Mouse (Mus musculus): Measurements from ENCODE around the gene Rpusd2. TPM values are rescaled to one million over a fixed set of nuclear protein-coding genes. Genes with fewer than 3 reads are reported as not detected.
"Not testable (repeated sequence)": the region's sequence is repeated elsewhere in the genome, so short reads cannot be mapped to it uniquely, and the experiment has no call there.

Gene Rpusd2
- 1 to 10 TPM; 8.5 to 8.9 TPM for total RNA-seq (2021)
- long read RNA-seq, experiment 1, transcript Rpusd2-201 (3 exons, 2,706 nt): major isoform, 5 of 6 reads
- long read RNA-seq, experiment 1, partial matches to known transcripts: 1 of 6 reads
- long read RNA-seq, experiment 1, other reads (novel, unspliced or antisense): 0 of 6 reads
- long read RNA-seq, experiment 2, partial matches to known transcripts: 0 of 2 reads
- long read RNA-seq, experiment 2, other reads (novel, unspliced or antisense): 0 of 2 reads

DNA sequence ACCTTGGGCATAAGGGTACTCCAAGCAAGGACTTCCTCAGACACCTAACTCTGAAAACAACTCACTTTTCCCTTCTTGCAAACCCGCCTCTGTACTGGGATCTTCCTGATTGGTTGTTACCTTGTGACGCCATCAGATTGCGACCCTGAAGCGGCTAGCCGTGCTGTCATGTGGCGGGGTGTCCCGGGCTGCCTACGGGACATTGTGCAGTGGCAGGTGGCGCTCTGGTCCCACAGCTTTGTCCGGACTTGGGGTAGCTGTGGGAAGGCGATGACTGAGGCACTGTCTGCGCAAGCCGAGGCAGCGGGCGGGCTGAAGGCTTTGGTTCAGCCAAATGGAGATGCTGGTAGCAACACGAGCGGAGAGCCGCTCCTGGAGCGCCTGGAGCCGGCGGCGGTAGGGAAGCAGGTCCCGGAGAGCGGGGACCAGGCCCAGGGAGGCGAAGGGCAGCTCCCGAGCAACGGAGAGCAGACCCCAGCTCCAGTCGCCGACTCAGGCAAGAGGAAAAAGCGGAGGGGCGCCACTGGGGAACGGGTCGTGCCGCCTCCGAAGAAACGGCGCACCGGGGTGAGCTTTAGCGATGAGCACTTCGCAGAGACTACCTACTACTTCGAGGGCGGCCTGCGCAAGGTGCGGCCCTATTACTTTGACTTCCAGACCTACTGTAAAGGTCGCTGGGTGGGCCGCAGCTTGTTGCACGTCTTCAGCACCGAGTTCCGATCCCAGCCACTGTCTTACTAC is at the start of gene Rpusd2:
Gene Rpusd2 (plus strand): TSS at position 135 of the 741 bp plus-strand sequence.
- DNase-seq (ENCODE audit: low spot score in 2 of 2): peak; percentile 94 to 98

DNA sequence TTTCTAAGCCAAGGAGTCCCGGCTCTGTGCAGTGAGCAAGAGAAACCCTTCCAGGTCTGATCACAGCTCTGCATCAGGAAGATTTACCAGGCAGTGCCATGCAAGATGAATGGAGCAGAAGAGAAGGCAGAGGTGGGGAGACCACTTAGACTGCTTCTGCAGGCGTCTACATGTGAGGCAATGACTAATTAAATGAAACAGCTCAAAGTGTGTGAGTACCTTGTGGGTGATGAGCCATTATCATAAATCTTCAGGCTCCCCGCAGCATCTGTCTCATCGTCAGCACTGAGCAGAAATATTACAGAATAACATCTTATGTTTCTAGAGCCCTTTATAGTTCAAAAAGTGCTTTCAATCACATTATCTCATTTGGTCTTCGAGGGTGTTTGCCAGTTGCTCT is 39.1 kb upstream of the Rpusd2 start:
- DNase-seq (ENCODE audit: low spot score in 2 of 2): peak in 1 of 2 experiments; percentile 21

DNA sequence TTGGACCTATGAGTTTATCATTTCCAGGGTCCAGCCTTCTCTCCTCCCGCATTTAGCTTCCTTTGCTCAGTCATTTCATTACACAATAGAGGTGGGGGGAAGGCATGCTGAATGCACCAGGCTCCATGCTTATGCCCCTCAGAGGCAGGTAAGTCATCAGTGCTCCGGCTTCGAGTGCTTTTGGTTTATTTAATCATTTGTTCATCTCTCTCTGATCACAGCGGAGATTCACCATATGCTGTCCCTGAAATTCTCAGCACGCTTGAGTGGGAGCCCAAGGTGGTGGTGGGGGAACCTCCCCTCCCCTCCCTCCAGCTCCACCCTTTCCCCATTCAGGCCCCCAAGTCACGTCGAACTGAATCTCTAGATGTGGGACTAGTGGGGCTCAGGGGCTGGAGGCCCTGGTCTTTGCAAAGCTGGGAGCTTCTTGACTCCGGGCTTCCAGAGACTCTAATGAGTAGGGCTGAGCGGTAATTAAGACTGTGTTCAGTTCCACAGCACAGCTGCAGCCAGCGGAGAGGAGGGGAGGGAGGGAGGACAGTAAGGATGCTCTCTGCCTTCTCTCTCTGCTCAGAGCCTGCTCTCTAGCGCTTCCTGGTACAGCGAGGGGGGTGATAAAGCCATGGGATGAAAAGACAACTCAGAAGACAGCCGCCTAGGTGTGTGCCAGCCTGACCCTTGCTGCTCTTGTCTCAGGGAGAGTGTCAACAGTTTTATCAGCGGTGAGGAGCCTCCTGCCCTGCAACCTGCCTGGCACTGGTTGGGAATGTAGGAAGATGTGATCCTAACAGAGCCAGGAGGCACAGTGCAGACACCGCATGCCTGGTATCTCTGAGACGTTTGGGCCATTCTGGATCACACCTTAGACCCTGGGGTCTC is 38.4 kb upstream of the Rpusd2 start:
- DNase-seq (ENCODE audit: low spot score in 2 of 2): peak in 1 of 2 experiments; percentile 12

DNA sequence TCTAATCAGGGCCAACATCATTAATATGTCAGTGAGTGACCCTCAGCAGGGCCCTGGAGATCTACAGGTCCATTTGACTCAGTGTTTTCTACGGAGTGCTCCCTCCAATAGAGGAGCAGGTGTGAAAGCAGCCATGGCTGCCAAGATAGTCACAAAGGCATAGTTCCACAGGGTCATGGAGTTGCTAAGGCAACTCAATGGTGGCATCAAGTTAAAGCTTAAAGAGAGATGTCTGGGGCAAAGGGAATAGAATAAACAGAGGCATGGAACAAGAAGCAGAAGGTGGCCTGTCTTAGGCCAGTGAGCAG is 37.8 kb upstream of the Rpusd2 start:
- no peak for DNase-seq (ENCODE audit: low spot score in 2 of 2)

DNA sequence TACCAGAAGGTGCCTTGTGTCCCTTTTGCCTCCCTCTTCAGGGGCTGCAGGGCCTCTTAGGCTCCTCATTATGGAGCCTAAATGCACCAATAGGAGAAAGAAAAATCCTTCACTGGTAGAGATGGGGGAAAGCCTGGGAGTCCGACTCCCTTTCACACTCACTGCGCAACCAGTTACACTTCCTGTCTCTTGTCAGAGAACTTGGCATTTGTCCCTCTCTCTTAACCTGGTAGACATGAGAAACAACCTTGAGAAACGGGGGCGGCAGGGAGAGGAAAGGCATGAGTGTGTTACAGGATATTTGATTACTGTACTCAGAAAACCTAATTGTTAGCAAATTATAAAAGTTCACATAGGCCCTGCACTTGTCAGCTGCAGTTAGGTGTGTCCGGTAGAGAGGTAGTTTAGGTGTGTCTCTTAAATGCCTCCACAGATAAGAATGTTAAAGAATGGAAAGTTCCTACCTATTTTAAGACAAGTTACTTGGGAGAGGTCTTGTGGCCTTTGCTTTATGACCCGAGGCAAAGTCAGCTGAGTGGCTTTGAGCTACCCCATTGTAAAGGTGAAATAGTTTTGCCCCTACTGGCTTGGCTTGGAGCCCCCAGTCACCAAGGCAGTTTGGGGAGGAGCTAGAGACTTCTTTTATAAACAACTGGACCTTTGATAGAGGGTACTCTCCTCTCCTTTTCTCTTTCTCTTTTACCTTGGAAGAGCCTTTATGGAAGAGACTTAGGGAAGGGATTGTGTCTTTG is 36.3 kb upstream of the Rpusd2 start:
- DNase-seq (ENCODE audit: low spot score in 2 of 2): no peak

DNA sequence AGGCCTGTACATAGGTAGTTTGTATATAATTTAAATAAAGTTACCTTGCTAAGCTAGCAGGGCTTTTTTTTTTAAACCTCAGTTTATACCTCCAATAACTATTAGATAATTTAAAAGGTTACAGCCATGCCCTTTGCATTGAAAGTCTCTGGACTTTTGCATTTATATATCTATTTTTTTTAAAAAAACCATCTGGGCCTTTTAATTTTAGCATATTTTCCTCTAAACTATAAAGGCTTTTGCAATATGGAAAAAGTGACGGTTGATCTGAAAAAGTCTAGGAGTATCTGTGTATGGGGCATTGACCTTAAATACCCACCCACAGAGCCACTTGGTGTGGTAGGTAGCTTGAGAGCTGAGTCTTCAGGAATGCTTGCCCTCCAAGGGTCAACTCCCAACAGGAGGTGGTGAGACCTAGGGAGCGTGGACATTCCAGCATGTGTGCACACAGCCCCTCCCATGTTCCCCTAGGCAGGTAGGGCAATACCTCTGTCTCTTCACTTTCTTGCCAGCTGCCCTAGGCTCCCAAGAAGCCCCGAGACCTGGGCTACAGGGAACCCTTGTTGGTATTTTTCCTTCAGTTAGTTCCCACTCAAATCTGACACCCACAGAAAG is 35.5 kb upstream of the Rpusd2 start:
- DNase-seq (ENCODE audit: low spot score in 2 of 2): no peak

DNA sequence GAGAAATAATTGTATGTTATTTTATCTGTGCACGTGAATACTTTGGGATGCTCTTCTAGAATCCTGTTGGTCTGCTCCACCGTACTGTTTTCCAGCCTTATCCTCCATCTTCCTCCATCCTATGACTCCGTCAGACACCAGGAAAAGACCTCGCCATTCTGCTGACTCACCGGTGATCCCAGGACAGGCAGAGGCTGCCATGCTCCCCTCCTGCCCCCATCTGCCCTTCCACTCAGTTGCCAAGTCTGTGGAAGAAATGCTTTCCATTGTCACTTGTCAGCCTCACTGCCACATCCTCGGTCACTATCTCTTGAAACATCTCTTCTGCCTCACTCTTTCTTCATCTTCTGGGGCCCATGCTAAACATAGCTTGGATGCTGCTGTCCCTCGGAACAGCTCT is 27.7 kb upstream of the Rpusd2 start:
- DNase-seq (ENCODE audit: low spot score in 2 of 2): no peak

DNA sequence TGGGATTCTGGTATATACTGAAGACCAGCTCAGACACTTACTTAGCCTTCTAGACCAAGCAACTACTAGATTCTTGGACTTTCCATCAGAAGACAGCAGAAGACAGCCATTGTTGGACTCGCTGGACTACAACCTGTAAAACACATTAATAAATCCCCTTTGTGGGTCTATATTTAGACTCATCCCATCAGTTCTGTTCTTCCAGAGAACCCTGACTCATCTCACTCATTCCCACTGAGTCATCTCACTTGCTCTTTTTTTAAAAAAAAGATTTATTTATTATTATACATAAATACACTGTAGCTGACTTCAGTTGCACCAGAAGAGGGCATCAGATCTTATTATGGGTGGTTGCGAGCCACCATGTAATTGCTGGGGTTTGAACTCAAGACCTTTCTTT is 25.2 kb upstream of the Rpusd2 start:
- no peak for DNase-seq (ENCODE audit: low spot score in 2 of 2)

DNA sequence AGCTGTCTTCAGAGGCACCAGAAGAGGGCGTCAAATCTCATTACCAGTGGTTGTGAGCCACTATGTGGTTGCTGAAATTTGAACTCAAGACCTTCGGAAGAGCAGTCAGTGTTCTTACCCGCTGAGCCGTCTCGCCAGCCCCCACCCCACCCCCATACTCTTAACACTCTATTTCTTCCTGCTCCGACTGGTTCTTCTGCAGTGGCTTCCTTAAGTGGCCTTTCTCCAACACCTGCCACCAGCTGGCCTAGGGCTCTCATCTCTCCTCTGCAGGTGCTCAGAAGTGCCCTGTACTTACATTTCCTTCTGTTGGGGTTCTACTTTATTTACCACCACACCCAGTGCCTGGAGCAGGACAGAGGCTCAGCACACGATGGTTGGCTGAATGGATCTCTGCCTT is 19.6 kb upstream of the Rpusd2 start:
- no peak for DNase-seq (ENCODE audit: low spot score in 2 of 2)

DNA sequence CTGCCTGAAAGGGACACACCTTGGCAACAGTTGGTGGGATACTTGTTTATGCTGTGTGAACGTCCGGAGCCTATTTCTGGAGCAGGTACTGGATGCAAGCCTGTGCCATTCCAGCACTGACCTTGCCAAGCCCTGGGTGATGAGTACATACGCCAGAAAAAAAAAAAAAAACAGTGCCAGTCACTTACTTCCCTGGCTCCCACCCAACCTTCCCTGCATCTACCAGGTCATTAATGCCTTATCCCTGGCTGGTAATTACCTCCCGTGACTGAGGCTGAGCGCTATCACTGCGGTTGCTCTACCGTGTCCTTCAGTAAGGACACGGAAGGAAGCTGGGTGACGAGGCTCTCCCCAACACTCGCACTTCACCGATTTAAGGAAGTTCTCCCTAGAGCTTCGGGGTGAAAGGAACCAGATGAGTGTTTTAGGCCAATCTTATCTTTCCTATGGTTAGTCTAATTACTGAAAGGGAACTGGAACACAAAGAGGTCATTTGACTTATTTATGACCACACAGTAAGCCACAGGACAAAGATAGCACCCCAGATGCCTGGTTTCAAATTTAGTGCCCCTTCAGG is 18.9 kb upstream of the Rpusd2 start:
- DNase-seq (ENCODE audit: low spot score in 2 of 2): no peak

DNA sequence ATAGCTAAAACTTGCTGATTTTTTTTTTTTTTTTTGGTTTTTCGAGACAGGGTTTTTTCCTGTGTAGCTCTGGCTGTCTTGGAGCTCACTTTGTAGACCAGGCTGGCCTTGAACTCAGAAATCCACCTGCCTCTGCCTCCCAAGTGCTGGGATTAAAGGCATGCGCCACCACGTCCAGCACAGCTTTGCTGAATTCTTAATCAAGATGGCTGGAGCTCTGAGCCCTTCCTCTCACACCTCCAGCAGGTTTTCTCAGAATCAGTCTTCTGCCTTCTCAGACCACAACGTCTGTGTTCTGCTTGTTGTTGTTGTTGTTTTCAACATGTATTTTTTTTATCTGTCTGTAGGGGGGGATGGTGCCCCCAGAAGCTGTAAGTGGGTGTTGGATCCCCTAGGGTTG is 18.3 kb upstream of the Rpusd2 start:
- not testable (repeated sequence) for DNase-seq (ENCODE audit: low spot score in 2 of 2)

DNA sequence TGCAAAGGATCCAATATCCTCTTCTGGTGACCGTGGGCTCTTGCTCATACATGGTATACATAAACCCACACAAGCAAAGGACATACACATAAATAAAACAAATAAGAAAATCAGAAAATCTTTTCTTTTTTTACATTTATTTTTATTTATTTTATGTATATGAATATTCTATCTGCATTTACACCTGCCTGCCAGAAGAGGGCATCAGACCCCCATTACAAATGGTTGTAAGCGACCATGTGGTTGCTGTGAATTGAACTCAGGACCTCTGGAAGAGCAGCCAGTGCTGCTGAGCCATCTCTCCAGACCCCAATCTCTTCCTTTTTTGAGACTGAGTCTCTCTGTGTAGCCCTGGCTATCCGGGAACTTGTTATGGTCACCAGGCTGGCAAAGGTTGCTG is 16.9 kb upstream of the Rpusd2 start:
- no peak for DNase-seq (ENCODE audit: low spot score in 2 of 2)

DNA sequence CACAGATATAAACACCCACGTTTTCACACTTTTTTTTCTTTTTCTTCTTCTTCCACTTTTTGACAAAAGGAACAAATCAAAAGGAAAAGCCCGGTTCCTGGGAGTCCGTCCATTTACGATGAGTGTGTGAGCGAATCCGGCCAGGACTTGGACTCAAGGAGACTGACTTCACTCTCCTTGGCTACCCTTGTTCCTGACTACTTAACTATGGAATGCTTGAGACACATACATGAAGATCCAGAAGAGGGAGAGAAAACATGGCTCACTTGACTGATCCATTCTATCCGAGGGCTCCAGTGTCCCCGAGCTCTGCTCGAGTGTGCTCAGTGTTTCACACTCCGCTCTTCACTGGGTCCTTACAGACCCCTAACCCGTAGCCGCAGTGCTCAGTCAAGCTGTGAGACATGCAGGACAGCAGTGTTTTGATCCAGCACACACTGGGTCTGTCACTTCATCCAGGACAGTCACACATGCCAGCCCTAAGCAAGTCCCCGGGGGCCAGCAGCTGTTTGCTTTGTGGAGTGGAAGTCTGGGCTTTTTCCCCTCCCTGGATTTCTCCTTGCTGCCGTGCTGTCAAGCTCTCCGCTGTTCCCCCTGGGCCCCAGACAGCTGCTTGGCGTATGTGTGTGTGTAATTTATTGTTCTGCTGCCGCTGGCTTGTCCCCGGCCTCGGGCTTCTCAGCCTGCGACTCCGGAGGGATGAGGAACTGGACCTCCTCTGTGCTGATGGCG is 16.0 kb upstream of the Rpusd2 start:
- no peak for DNase-seq (ENCODE audit: low spot score in 2 of 2)

DNA sequence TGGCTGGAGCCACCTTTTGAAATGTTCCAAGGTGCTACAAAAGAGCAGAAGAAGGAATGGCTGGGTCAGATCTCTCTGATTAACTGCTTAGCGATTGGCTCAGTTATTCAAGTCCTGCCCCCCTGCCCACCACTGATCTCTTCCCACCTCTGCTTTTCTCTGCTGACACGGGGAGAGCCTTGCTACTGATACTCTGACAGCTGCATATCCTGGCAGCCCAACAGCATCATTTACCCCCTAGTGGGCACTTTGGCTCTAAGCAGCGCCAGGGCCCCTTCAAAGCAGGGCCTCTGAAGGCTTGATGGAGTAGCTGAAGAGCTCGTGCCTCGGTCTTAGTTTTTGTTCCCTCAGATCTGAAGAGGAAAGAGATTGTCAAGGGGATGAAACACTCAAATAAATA is 15.5 kb upstream of the Rpusd2 start:
- DNase-seq (ENCODE audit: low spot score in 2 of 2): no peak

DNA sequence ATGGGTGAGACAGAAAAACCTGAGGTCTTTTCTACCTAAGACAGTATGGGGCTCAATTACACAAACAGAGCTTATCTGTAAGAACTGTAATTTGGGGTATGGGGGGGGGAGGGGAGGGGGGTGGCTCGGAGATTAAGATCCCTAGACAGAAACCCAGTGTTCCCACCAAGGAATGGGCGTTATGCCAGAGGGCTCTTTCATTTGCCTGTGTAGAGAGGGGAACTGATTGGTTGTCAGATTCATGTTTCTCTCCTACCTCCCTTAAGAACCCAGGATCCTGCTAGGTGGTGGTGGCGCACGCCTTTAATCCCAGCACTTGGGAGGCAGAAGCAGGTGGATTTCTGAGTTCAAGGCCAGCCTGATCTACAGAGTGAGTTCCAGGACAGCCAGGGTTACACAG is 15.1 kb upstream of the Rpusd2 start:
- no peak for DNase-seq (ENCODE audit: low spot score in 2 of 2)

DNA sequence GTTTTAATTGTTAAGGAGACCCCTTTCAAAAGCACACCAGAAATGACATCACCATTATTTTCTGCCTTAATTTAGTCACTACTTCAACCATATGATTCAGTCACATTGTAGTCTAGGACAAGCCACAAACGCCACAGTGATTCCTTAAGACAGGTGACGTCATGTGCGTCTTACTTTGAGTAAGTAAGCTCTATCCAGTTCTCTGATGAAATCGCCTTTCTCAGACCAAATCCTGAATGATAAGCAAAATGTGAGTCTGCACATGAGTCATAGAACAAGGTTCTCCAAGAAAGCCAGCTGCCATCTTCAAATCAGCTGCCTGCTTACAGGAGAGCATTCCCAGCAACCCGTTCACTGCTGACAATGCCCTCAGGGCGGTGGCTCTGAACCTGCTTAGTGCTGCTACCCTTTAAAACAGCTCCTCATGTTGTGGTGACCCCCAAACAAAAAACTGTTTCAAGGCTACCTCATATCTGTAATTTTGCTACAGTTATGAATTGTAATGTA is 11.4 kb upstream of the Rpusd2 start:
- DNase-seq (ENCODE audit: low spot score in 2 of 2): no peak

DNA sequence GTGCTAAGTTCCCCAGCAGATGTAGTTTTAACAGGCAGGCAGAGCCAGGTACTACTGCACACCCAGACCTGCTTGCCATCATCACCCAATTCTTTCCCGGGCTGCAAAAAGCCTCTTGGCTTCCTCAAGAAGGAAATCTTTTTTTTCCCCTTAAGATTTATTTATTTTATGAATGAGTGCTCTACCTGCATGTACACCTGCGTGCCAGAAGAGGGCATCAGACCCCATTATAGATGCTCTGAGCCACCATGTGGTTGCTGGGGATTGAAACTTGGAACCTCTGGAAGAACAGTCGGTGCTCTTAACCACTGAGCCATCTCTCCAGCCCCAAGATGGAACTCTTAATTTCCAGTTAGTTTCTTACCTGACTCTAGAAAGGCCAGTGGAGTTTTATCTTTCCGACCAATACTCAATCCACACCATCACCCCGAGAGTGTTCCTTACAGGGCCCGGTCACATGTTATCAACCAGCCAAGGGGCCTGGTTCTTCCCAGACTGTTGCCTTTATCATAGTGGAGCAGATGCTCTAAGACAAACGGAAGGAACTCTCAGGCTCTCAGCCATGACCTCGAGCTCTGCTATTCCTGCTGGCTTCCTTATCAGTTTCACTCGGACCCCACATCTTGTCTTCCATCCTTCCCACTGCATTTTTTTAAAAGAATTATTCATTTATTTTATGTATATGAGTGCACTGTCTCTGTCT is 9.9 kb upstream of the Rpusd2 start:
- DNase-seq (ENCODE audit: low spot score in 2 of 2): no peak

DNA sequence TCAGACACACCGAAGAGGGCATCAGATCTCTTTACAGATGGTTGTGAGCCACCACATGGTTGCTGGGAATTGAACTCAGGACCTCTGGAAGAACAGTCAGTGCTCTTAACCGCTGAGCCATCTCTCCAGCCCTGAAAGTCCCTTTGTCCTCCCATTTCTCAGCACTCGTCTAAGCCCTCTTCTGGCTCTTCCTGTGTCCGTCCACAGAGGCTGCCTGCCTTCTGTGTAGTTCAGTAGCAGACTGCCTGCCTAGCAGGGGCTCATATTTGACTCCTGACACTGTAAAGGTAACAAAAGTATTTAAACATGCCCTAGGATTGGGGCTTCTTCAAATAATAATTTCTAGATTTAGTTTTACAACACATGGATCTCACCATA is 9.4 kb upstream of the Rpusd2 start:
- no peak for DNase-seq (ENCODE audit: low spot score in 2 of 2)

DNA sequence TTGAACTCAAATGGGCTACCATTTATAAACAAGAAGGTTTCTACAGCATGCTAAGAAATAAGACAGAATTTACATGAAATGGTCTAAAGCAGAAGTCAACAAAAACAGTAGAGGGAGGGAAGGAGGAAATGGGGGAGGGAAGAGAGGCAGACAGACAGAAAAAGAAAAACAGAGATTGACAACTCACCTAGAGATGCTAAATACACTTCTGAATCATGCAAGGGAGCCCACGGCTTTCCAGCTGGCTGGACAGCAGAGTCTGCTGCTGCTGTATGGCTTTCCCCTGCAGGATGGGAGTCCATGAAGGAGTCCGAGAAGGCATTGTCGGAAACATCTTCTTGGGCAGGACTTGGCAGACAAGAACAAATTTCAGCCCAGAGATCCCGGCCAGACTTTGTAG is 7.6 kb upstream of the Rpusd2 start:
- no peak for DNase-seq (ENCODE audit: low spot score in 2 of 2)
